Mouse (Mus musculus) urinary bladder, postnatal 14 days (tissue): ENCODE measurements around the gene Zkscan17.

Experiments used
- DNase-seq: peaks from one replicate; pipeline ENCODE4 v3.0.0; 2021; ENCODE audit warnings: low spot score

Zkscan17 gene

GRCm38 (mm10) chr11:59456346-59456745, 70.2 kb downstream of the Zkscan17 start:
- DNase-seq: no peak

- DNase-seq: no peak
These were observed 75.5 kb downstream of the Zkscan17 start, which contains the start of gene Snap47 for GRCm38 (mm10) chr11:59451086-59451485. Gene Snap47 (minus strand): TSS chr11:59451186.

GRCm38 (mm10) chr11:59450230-59450771, 76.2 kb downstream of the Zkscan17 start:
- DNase-seq: no peak

GRCm38 (mm10) chr11:59449741-59450229, 76.8 kb downstream of the Zkscan17 start, which contains the start of gene Jmjd4:
Gene Jmjd4 (plus strand): TSS chr11:59450045.
- DNase-seq: peak; percentile 91

DNA sequence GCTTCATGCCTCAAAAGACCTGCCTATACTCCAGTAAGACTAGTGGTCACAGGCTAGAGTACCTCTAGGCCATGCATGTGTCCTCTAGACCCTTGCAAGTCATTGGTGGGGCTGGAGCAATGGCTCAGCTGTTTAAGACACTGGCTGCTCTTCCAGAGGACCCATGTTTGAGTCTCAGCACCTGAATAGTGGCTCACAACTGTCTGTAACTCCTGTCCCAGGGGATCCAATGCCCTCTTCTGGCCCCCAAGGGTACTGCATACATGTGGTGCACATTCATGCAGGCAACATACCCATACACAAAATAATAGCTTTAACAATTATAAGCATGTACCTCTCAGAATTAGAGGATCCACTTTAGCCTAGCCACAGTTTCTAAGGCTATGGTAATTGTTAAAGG, 83.4 kb downstream of the Zkscan17 start:
- no peak for DNase-seq

DNA sequence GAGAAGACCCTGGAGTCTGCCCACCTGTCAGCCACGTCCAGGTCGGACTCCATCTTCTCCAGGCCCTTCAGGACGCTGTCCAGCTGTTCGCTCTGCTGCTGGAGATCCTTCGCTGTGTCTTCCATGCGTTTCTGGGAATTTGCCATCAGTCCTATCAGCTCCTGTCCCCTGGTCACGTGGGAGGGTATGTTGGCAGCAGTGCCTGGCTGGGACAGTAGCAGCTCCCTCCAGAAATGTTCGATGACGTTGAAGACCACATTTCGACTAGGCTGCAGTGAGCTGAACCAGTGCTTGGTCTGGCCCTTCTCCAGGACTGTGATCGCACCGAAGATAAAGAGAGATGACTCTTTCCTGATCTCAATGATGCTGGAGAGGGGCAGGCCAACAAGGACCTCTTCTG, 88.6 kb downstream of the Zkscan17 start:
- no peak for DNase-seq
